Mouse (Mus musculus) macrophage (primary cell): ENCODE measurements around the gene Slc34a1. TPM values are rescaled to one million over a fixed set of nuclear protein-coding genes. Genes with fewer than 3 reads are reported as not detected.
"Not testable (repeated sequence)": the region's sequence is repeated elsewhere in the genome, so short reads cannot be mapped to it uniquely, and the experiment has no call there.

Experiments
- H3K27ac ChIP-seq: fragments of 350-480 bp; formaldehyde crosslinking; 2 replicates; pipeline ENCODE4 v1.9.0; 2021
- H3K36me3 ChIP-seq: fragments of 350-480 bp; formaldehyde crosslinking; 2 replicates; pipeline ENCODE4 v1.9.0; 2021; ENCODE audit errors: inconsistent target
- H3K4me3 ChIP-seq: fragments of 350-480 bp; formaldehyde crosslinking; 2 replicates; pipeline ENCODE4 v1.9.0; 2021; ENCODE audit errors: inconsistent target
- H3K79me2 ChIP-seq: fragments of 350-480 bp; formaldehyde crosslinking; 2 replicates; pipeline ENCODE4 v1.9.0; 2021; ENCODE audit errors: inconsistent target
- WGBS: methylation state at CpG from one replicate; pipeline ENCODE4 v1.1.7; 2026; ENCODE audit warnings: inconsistent platforms; ENCODE audit not compliant: missing documents; 5-methylcytosine and 5-hydroxymethylcytosine counted together
- polyA plus RNA-seq: library from polyadenylated mRNA; stranded (reverse); fragments of 250-400 nt; gene quantifications from 3 replicates; pipeline ENCODE4 v1.2.4, GENCODE M21; 2018; ENCODE audit warnings: inconsistent platforms

Gene Slc34a1
- polyA plus RNA-seq, 1 experiment from 2014 or later = not detected

GRCm38 (mm10) chr13:55414743-55415380 is 16.9 kb downstream of the Slc34a1 start, which contains the start of gene Pfn3:
Gene Pfn3, minus strand, starts transcription at chr13:55415232.
- WGBS = 74% methylated on average over 38 of the region's 41 CpGs
- H3K36me3 ChIP-seq = no peaks in the 10 kb centered on the region
- no peak within 1 kb of the TSS for H3K27ac ChIP-seq
- no peaks in the 10 kb centered on the region for H3K79me2 ChIP-seq
- H3K4me3 ChIP-seq = no peak within 1 kb of the TSS

GRCm38 (mm10) chr13:55418004-55418403 is 20.0 kb downstream of the Slc34a1 start:
- Histone ChIP-seq H3K27ac (no peak overlapping the region), H3K4me3 (no peak overlapping the region), H3K79me2 (no peaks in the 10 kb centered on the region), H3K36me3 (no peaks in the 10 kb centered on the region)
- whole genome bisulfite sequencing = 4% methylated on average over 12 of the region's 12 CpGs

GRCm38 (mm10) chr13:55419142-55419541 is 21.2 kb downstream of the Slc34a1 start:
- WGBS = 86% methylated on average over 3 of the region's 5 CpGs
- Histone ChIP-seq H3K36me3 (no peaks in the 10 kb centered on the region), H3K27ac (no peak overlapping the region), H3K79me2 (no peaks in the 10 kb centered on the region), H3K4me3 (no peak overlapping the region)

GRCm38 (mm10) chr13:55420018-55420932 is 22.3 kb downstream of the Slc34a1 start:
- Histone ChIP-seq H3K27ac (no peak overlapping the region), H3K36me3 (no peaks in the 10 kb centered on the region), H3K79me2 (no peaks in the 10 kb centered on the region), H3K4me3 (no peak overlapping the region)
- 33% methylated on average over 48 of the region's 51 CpGs for WGBS

GRCm38 (mm10) chr13:55420933-55421800 is 23.2 kb downstream of the Slc34a1 start:
- Histone ChIP-seq H3K79me2 (no peaks in the 10 kb centered on the region), H3K4me3 (no peak overlapping the region), H3K27ac (no peak overlapping the region), H3K36me3 (no peaks in the 10 kb centered on the region)
- 11% methylated on average over 35 of the region's 35 CpGs for WGBS

- no peaks in the 10 kb centered on the region for H3K36me3 ChIP-seq
- H3K27ac ChIP-seq = no peak within 1 kb of the TSS
- H3K4me3 ChIP-seq = no peak within 1 kb of the TSS
- WGBS = 96% methylated on average over 10 of the region's 10 CpGs
- no peaks in the 10 kb centered on the region for H3K79me2 ChIP-seq
Measured at GRCm38 (mm10) chr13:55426613-55427012, 28.6 kb downstream of the Slc34a1 start, which contains the start of gene F12. Gene F12, minus strand, starts transcription at chr13:55426793.

GRCm38 (mm10) chr13:55429226-55429888 is 31.4 kb downstream of the Slc34a1 start:
- WGBS = 23% methylated on average over 12 of the region's 12 CpGs
- no peak overlapping the region for H3K4me3 ChIP-seq

GRCm38 (mm10) chr13:55430566-55430965 is 32.6 kb downstream of the Slc34a1 start:
- no peaks in the 10 kb centered on the region for H3K79me2 ChIP-seq
- no CpG with 5 or more reads among the region's 2 CpGs for WGBS
- H3K36me3 ChIP-seq = no peaks in the 10 kb centered on the region
- no peak overlapping the region for H3K27ac ChIP-seq
- H3K4me3 ChIP-seq = no peak overlapping the region

More at GRCm38 (mm10) chr13:55429226-55429888, 31.4 kb downstream of the Slc34a1 start:
- H3K36me3 ChIP-seq = no peaks in the 10 kb centered on the region
- no peaks in the 10 kb centered on the region for H3K79me2 ChIP-seq
- H3K27ac ChIP-seq = peak overlapping the region; percentile 68

- Histone ChIP-seq H3K79me2 (no peaks in the 10 kb centered on the region), H3K4me3 (no peak overlapping the region), H3K27ac (0 out of 2 replicates have a peak overlapping the region, but pooled peaks have one; percentile 10), H3K36me3 (no peaks in the 10 kb centered on the region)
- 13% methylated on average over 10 of the region's 10 CpGs for WGBS
Measured at GRCm38 (mm10) chr13:55431889-55432685, 34.1 kb downstream of the Slc34a1 start.

GRCm38 (mm10) chr13:55437111-55437629 is 39.2 kb downstream of the Slc34a1 start:
- not testable (repeated sequence) for H3K4me3 ChIP-seq, H3K36me3 ChIP-seq, H3K79me2 ChIP-seq, H3K27ac ChIP-seq
- 58% methylated on average over 9 of the region's 15 CpGs for WGBS

GRCm38 (mm10) chr13:55443799-55444285 is 45.9 kb downstream of the Slc34a1 start:
- 28% methylated on average over 9 of the region's 9 CpGs for WGBS
- Histone ChIP-seq H3K27ac (peak overlapping the region; percentile 75), H3K36me3 (no peaks in the 10 kb centered on the region), H3K4me3 (peak overlapping the region; percentile 52), H3K79me2 (peaks cover 29% of the 10 kb centered on the region; the same call in 1 of the 2 replicates)

GRCm38 (mm10) chr13:55444286-55444936 is 46.4 kb downstream of the Slc34a1 start:
- Histone ChIP-seq H3K36me3 (no peaks in the 10 kb centered on the region), H3K79me2 (peaks cover 32% of the 10 kb centered on the region; the same call in 1 of the 2 replicates), H3K27ac (peak overlapping the region; percentile 75), H3K4me3 (peak overlapping the region; percentile 52)
- WGBS = 0% methylated on average over 33 of the region's 33 CpGs
